Mouse (Mus musculus) layer of hippocampus, postnatal 14 days (tissue): ENCODE results near the gene Hist3h2ba. TPM values are rescaled to one million over a fixed set of nuclear protein-coding genes. Genes with fewer than 3 reads are reported as not detected.
"Not testable (repeated sequence)": the region's sequence is repeated elsewhere in the genome, so short reads cannot be mapped to it uniquely, and the experiment has no call there.

Source experiments
- DNase-seq, 2 experiments: peaks; one replicate each; pipeline ENCODE4 v3.0.0; 2021 to 2022; ENCODE audit warnings: low spot score in 2 of 2, mixed read lengths in 1 of 2
- total RNA-seq, 2 experiments: library from RNA; stranded (reverse); gene quantifications; 2 replicates each; pipeline ENCODE4 v1.2.3; 2021

Hist3h2ba gene
- total RNA-seq, 2 experiments from 2014 or later: 117 to 123 TPM

DNA sequence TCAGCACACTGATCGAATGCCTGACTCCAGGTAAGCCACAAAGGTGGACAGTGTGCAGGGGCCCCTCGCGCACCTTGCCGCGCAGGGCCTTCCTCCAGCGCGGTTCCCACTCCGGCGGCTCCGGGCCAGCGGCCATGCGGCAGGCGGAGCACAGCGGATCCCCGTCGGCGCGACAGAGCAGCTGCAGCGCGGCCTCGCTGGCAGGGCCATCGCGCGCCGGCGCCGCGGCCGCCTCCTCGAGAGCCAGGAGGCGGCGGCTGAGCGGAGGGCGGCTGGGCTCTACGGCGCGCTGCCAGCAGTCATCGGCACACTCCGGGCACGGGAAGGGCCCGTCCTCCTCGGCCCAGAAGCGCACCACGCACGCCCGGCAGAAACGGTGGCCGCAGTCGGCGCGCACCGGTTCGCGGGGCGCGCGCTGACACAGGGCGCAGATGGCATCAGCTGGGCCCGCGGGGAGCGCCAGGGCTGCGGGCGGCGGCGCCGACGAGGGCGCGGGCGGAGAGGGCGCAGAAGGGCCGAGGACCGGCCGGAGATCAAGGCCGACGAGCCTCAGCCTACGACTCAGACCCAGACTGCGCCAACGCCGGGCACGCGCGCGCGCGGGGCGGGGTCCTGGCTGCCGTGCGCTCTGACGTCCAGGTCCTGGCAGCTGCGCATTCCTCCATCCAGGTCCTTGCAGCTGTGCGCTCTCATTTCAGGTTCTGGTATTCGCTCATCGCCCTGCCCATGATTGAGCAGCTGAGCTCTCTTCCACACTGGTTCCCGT lies 10.2 kb upstream of the Hist3h2ba start, which contains the start of gene Rnf187:
Gene Rnf187, minus strand, starts transcription at position 595 of the 766 bp plus-strand sequence.
- DNase-seq: peak; percentile 87 to 92

GRCm38 (mm10) chr11:58939088-58939439 lies 9.7 kb upstream of the Hist3h2ba start:
- DNase-seq: no peak

- DNase-seq: no peak
Measured at GRCm38 (mm10) chr11:58944136-58944535, 4.6 kb upstream of the Hist3h2ba start.

DNA sequence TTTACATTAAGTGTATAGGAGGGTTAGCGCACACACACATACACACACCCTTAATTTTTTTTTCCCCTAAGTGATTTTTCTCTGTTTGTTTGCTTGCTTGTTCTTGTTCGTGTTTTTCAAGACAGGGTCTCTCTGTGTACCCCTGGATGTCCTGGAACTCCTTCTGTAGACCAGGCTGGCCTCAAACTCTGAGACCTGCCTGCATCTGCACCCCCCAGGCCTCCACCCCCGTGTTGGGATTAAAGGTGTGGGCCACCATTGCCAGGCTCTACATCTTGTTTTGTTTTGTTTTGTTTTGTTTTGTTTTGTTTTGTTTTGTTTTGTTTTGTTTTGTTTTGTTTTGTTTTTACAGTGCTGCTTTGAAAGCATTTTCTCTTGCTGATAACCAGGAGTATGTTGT lies 1.4 kb upstream of the Hist3h2ba start:
- DNase-seq: no peak

DNA sequence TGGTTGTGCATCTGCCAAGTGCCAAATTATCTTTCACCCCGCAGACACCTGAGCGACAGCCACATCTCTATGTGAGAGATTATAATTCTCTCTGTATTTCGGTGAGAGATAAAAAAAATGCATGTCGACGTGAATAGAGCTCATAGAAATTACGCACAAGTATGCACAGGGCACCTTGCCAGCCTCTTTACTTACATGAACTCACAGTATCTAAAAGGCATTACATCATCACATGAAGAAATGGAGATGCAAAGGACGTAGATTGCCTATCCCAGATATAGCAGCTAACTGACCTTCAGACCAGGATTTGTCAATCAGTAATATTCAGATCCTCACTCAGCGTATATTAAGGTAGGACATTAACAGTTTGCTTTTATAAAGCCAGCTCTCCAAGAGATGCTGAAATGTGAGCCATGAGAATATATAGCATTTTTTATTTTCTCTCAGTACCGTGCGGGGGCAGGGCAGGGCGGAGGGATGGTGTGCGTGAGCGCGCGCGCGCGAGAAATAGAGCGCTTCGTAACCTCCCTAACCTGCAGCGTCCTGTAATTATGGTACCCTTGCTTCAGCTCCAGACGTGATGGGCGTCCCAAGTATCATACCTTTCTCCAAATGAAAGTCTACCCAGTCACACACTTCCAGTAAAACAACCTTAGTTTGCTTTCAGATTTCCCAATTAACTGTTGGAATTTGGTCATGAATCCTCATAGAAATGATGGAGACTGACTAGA lies 757 bp upstream of the Hist3h2ba start:
- peak; percentile 50 to 66 for DNase-seq

GRCm38 (mm10) chr11:58949480-58950431 lies 1.0 kb downstream of the Hist3h2ba start:
- peak; percentile 55 to 81 for DNase-seq

DNA sequence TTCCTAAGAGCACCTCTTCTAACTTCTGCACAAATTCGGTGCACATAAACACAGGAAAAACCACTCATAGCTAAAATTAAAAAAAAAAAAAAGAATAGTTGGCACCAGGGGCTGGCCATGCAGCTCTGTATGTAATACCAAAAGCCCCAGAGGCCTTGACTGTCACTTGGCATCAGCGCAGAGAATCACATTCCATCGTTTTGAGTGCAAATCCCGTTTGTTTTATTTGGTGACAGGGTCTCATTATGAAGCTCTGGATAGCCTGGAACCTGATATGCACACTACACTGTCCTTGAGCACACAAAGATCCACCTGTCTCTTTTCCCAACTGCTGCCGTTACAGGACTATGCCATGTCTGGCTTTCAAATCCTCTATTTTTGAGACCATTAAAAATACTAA lies 2.5 kb downstream of the Hist3h2ba start:
- DNase-seq: no peak

- peak in 1 of 2 experiments; percentile 52 for DNase-seq
Measured at GRCm38 (mm10) chr11:58953351-58954169, 4.8 kb downstream of the Hist3h2ba start.

- not testable (repeated sequence) for DNase-seq
Measured at GRCm38 (mm10) chr11:58954170-58954419, 5.4 kb downstream of the Hist3h2ba start.

DNA sequence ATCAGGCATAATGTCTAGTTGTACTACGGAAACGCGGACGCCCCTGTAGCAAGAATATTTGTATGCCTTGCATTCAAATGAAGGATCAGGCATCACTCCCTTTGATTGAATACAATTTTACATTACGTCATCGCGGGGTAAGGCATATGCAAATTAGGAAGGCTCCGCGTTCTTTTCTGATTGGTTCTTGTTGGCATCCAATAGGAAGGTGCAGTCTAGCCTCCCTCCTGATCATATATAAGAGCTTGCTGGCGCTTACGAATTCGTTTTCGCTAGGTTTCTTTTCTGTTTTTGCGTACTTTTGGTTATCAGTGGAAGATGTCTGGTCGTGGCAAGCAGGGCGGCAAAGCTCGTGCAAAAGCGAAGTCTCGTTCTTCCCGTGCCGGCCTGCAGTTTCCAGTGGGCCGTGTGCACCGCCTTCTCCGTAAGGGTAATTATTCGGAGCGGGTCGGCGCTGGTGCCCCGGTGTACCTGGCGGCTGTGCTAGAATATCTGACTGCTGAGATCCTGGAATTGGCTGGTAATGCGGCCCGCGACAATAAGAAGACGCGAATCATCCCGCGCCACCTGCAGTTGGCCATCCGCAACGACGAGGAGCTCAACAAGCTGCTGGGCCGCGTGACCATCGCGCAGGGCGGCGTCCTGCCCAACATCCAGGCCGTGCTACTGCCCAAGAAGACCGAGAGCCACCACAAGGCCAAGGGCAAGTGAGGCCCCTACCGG lies 5.9 kb downstream of the Hist3h2ba start, which contains the start of the genes Hist3h2a and Trim17:
Gene Hist3h2a, plus strand, starts transcription at position 266 of the 723 bp plus-strand sequence.
Gene Trim17, plus strand, starts transcription at position 266 of the 723 bp plus-strand sequence.
- peak; percentile 85 to 99 for DNase-seq

- no peak for DNase-seq
Measured at GRCm38 (mm10) chr11:58955143-58955867, 6.6 kb downstream of the Hist3h2ba start.

- DNase-seq: no peak
Measured at GRCm38 (mm10) chr11:58955868-58956257, 7.1 kb downstream of the Hist3h2ba start.

DNA sequence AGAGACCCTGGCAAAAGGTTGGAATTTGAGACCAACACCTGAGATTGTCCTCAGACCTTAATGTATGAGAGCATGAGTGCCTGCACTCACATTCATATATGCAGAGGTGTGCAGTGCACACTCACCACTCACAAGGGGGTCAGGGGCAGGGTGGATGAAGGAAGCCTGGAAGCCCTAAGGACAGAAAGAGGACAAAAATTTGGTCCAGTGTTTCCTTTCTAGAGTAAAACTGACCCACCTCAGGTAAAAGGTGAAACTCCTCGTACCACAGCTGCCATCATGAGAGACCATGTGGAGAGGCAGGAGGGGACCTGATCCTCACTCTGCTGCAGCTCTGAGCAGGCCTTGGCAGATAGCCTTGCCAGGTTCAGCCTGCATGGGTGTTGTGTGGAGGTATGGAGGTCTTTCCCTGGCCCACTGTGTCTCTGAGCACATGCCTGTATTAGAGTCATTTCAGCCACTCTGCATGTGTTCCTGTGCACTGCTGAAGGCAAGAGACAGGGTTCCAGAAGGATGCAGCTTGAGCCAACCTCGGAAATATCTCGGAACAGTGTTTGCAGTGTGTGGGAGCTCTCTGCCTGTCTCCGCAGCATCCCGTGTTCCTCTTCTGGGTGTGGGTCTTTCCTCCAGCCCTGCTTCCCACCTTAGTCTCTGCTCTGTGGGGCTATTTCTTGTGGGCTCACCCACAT lies 8.7 kb downstream of the Hist3h2ba start:
- no peak for DNase-seq

DNA sequence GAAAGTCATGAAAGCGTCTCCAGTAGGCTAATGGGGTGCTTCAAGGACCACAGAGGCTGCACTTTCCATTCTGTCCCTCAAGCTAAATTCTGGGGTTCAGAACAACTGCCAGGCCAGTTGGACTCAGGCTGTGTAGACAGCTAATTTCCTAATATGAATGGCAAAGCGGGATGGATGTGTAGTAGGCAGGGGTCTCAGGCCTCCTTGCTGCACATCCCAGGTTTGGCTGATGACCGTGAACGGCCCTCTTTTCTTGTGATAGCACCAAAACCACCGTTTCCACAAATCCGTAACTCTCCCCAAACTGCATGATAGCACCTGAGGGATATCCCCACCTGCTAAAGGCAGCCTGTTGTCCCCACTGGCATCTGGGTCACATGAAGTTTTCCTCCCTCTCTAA lies 9.8 kb downstream of the Hist3h2ba start:
- DNase-seq: no peak

GRCm38 (mm10) chr11:58959186-58959825 lies 10.6 kb downstream of the Hist3h2ba start:
- no peak for DNase-seq

DNA sequence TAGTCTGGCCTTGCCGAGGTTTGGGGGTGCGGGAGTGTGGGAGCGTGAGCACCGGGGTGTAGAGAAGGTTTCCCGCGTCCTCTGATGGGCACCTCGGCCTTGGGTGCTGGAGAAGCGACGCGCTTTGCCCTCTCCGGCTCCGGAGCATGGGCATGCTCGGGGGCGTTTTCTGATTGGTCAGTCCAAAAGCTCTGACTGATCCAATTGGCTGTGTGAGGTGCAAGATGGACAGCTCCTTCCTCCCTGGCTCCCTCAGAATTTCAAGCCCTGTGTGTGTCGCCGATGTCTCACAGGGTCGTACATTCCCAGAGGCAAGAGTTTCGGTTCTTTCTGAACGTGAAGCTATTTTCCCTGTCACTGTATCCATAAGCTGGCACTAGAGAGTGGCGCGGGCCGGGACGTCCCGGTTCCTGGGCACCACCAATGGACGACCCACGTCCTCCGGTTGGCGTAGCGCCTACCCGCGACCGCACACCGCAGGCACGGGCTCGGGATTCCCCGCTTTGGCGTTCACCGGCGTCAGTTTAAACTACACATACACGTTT lies 11.3 kb downstream of the Hist3h2ba start:
- DNase-seq: peak; percentile 77 to 80

DNA sequence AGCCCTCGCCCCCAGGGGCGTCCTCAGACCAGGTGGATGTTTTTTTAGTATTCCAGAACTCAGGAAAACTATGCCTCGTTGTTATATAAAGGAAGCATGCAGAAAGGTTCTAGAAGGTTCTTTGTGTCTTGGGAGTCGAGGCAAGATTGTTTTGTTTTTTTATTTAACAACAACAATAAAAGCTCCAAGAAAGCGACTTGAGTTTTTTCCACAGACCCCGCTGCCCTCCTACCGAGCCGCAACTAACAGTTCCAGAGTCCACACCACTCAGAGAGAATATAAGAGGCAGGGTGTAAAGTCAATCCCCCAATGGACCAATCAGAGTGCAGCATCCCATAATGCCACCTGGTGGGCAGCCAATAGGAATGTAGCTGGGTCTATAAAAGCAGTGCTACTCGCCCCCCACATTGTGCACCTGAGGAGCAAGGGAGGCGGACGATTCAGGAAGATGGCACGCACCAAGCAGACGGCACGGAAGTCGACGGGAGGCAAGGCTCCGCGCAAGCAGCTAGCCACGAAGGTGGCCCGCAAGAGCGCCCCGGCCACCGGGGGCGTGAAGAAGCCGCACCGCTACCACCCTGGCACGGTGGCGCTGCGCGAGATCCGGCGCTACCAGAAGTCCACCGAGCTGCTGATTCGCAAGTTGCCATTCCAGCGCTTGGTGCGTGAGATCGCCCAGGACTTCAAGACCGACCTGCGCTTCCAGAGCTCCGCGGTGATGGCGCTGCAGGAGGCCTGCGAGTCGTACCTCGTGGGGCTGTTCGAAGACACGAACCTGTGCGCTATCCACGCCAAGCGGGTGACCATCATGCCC lies 12.9 kb downstream of the Hist3h2ba start:
- no peak for DNase-seq
